Mouse (Mus musculus): ENCODE results near the gene Cd2bp2.

- TF ChIP-seq CTCF (IDR thresholded peaks at IDR 0.05; ENCODE audit: control insufficient read depth, insufficient read depth, insufficient replicate concordance, low read depth, low read length) (no peak), POLR2A (IDR thresholded peaks at IDR 0.05; ENCODE audit: control insufficient read depth, low read depth, low read length) (no peak)
Measured at GRCm38 (mm10) chr7:127208295-127208552, 12.4 kb upstream of the Cd2bp2 start, which contains the start of gene Tbc1d10b.
